Mouse (Mus musculus) kidney, adult 2 months (tissue): Measurements from ENCODE around the gene Rhot1.

Experiments used
- CTCF ChIP-seq: fragments of 200-500 bp; conservative IDR thresholded peaks from 2 replicates; pipeline ENCODE4 v1.5.1; 2011; ENCODE audit warnings: low read depth, mild to moderate bottlenecking, control low read depth, low read length, moderate library complexity, mixed read lengths; ENCODE audit not compliant: insufficient read depth, insufficient read length
- POLR2A ChIP-seq: fragments of 200-500 bp; IDR thresholded peaks from one replicate; pipeline ENCODE4 v1.6.1; 2011; ENCODE audit warnings: low read depth, low read length, control low read depth

- TF ChIP-seq CTCF (no peak), POLR2A (no peak)
Measured at GRCm38 (mm10) chr11:80312565-80312964, 103.7 kb downstream of the Rhot1 start.
